Mouse (Mus musculus): Measurements from ENCODE around the gene Shkbp1. TPM values are rescaled to one million over a fixed set of nuclear protein-coding genes. Genes with fewer than 3 reads are reported as not detected.

The Shkbp1 gene
- 41.6 and 43.7 TPM in 2 replicates for polyA plus RNA-seq (2012; rRNA removed)

DNA sequence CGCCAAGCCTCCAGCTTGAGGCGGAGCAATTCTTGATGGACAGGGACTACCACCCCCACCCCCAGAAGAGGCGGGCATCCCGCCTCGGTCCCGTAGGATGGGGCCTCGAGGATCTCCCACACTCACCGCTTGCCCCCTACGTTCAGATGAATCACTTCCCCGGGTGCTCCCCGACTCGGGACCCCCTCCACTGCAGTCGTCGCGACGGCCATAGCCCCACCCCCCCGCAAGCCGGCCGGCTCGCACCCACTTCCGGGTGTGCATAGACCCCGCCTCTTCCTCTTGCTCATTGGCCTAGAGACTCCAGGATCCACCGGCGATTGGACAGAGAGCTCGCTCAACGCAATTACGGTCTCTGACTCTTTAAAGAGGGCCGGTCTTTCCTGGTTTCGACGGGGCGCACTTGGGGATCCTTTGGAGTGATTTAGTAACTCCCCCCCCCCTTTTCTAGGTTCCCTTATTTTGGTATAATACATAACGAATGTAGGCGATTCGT is at the start of gene Shkbp1:
TSS of gene Shkbp1 (minus strand) at position 275 of the 496 bp plus-strand sequence.
- no peaks in the 10 kb centered on the region for H3K27me3 ChIP-seq (ENCODE audit: control insufficient read depth, insufficient read depth, low read length)
- under 1% methylated on average over 34 of the region's 34 CpGs for WGBS
- H3K4me3 ChIP-seq (replicated peaks; ENCODE audit: insufficient read depth, low read depth, low read length) = peak within 1 kb of the TSS; percentile 88
- peak; percentile 83 to 86 for DNase-seq
- no peaks in the 10 kb centered on the region for H3K4me1 ChIP-seq (ENCODE audit: control insufficient read depth, insufficient read depth, low read length)
- TF ChIP-seq POLR2A (IDR thresholded peaks at IDR 0.05; ENCODE audit: borderline replicate concordance, insufficient read depth, low read length) = no peak
- TF ChIP-seq CTCF (IDR thresholded peaks at IDR 0.05; ENCODE audit: borderline replicate concordance, insufficient read depth, low read depth, low read length) = no peak
- no peak within 1 kb of the TSS for H3K27ac ChIP-seq (ENCODE audit: insufficient read depth, low read length)

DNA sequence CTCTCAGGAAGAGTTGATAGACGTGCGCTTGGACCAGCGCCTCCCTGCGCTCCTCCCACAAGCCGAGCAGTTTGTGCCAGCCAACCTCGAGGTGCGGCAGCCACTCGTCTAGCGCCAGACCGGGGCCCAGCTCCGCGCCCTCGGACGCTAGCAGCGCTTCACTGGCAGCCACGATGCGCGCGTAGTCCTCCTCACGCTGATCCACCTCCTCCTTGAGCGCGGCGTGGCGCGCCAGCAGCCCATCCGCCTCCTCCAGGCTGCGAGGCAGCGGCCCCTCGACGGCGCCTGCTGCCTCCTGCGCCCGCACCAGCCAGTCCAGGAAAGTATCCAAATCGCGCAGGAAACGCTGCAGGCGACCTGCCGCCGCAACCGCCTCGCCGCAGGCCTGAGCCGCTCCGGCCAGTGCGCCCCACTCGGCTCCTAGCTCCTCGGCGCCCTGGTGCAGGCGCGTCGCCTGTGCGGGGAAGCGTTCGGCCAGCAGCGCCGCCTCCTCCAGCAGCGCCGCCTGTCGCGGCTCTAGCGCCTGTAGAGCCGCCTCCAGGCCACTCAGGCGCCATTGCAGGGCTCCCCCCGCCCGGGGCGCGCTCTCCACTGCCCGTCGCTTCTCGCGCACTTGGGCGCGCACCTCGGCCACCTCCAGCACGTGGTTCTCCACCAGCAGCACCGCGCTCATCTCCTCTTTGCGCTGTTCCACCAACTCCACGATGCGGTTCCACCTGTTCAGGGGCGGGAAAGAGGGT is 48.6 kb upstream of the Shkbp1 start:
- DNase-seq = no peak
- no peaks in the 10 kb centered on the region for H3K27me3 ChIP-seq (ENCODE audit: control insufficient read depth, insufficient read depth, low read length)
- WGBS = 23% methylated on average over 81 of the region's 81 CpGs
- TF ChIP-seq CTCF (IDR thresholded peaks at IDR 0.05; ENCODE audit: borderline replicate concordance, insufficient read depth, low read depth, low read length) (no peak), POLR2A (IDR thresholded peaks at IDR 0.05; ENCODE audit: borderline replicate concordance, insufficient read depth, low read length) (no peak)
- H3K4me3 ChIP-seq (replicated peaks; ENCODE audit: insufficient read depth, low read depth, low read length) = no peak overlapping the region
- H3K27ac ChIP-seq (ENCODE audit: insufficient read depth, low read length) = no peak overlapping the region
- peaks cover 3% of the 10 kb centered on the region; the same call in 1 of the 2 replicates for H3K4me1 ChIP-seq (ENCODE audit: control insufficient read depth, insufficient read depth, low read length)

DNA sequence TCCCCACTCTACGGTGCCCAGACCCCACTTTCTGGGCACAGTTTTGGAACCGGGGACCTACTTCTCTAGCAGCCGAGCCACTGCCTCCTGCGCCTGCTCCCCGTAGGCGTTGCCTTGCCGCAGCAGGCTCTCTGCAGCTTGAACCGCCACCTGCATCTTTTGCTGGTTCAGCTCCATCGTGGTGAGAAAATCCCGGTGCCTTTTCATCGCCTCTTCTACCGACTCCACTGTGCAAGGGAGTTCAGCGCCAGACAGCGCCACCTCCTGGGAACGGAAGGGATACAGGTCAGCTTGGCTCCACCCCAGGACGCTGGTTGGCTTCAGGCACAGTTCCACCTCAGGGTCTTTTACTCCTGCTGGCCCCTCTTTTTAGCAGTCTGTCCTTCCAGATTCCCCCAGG is 46.9 kb upstream of the Shkbp1 start:
- H3K27ac ChIP-seq (ENCODE audit: insufficient read depth, low read length) = no peak overlapping the region
- H3K4me1 ChIP-seq (ENCODE audit: control insufficient read depth, insufficient read depth, low read length) = no peaks in the 10 kb centered on the region
- H3K27me3 ChIP-seq (ENCODE audit: control insufficient read depth, insufficient read depth, low read length) = no peaks in the 10 kb centered on the region
- TF ChIP-seq CTCF (IDR thresholded peaks at IDR 0.05; ENCODE audit: borderline replicate concordance, insufficient read depth, low read depth, low read length) (peak; percentile 91), POLR2A (IDR thresholded peaks at IDR 0.05; ENCODE audit: borderline replicate concordance, insufficient read depth, low read length) (no peak)
- DNase-seq = peak; percentile 83 to 88
- WGBS = 5% methylated on average over 16 of the region's 16 CpGs
- no peak overlapping the region for H3K4me3 ChIP-seq (replicated peaks; ENCODE audit: insufficient read depth, low read depth, low read length)

DNA sequence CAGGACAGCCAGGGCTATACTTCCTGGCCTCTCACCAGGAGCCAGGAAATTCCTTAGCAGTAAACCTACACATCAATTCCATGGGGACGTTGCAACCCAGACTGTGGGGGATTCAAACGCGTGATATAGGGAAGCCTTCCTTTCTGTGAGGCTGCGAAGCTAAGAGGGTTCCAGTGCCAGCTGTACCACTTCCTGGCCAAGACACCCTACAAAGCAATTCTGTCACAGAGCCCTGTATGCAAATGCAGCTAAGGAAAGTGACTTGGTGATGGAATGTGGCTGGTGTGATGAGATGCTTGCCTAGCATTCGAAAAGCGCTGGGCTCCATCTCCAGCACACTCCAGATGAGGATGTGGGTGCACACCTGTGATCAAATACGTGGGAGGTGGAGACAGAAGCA is 44.7 kb upstream of the Shkbp1 start:
- no peak for TF ChIP-seq CTCF (IDR thresholded peaks at IDR 0.05; ENCODE audit: borderline replicate concordance, insufficient read depth, low read depth, low read length)
- no peak for TF ChIP-seq POLR2A (IDR thresholded peaks at IDR 0.05; ENCODE audit: borderline replicate concordance, insufficient read depth, low read length)
- H3K4me3 ChIP-seq (replicated peaks; ENCODE audit: insufficient read depth, low read depth, low read length) = no peak overlapping the region
- peaks cover 2% of the 10 kb centered on the region; the same call in 1 of the 2 replicates for H3K4me1 ChIP-seq (ENCODE audit: control insufficient read depth, insufficient read depth, low read length)
- no peaks in the 10 kb centered on the region for H3K27me3 ChIP-seq (ENCODE audit: control insufficient read depth, insufficient read depth, low read length)
- no peak for DNase-seq
- no peak overlapping the region for H3K27ac ChIP-seq (ENCODE audit: insufficient read depth, low read length)
- 62% methylated on average over 7 of the region's 7 CpGs for WGBS

DNA sequence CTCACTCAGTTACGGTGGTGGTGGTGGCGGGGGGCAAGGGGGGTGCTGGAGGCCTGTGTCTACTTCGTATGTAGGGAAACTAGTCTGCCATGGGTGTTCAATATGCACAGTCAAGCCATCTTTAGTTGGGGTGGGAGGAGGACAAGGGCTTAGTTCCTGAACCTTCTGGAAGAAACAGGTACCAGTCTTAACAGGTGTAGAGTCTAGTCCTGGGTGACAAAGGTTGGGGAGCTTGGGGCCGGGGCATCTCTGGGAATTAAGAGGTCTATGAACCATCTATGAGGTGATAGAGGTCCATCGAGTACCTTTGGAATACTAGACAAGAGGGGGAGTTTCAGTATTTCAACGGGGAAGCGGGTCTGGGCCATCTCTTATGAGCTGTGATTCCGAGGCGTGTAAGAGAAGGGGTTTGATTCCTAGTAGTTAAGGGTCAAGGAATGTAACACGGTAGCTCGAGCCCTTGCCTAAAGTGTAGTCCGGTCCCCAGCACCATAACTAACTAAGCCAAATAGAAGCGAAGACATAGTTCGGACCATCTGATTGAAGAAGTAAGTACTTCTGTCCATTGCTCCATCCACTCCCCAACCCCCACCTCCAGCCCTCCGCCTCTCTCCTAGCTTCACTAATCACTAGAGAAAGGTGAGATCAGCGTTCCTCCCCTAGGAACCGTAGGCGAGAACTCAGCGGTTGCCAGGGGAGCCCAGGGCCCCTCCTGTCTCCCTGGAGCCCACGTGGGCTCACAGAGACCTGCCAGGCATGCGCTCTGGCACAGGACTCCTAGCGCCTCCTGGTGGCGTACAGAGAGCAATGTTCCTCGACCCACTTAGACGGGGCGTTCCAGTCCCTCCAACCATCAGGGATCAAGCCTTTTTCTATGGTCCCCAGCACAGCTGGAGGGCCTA is 41.5 kb upstream of the Shkbp1 start:
- Histone ChIP-seq H3K4me1 (ENCODE audit: control insufficient read depth, insufficient read depth, low read length) (peaks cover 6% of the 10 kb centered on the region; the same call in 1 of the 2 replicates), H3K4me3 (replicated peaks; ENCODE audit: insufficient read depth, low read depth, low read length) (peak overlapping the region; percentile 99), H3K27me3 (ENCODE audit: control insufficient read depth, insufficient read depth, low read length) (no peaks in the 10 kb centered on the region), H3K27ac (ENCODE audit: insufficient read depth, low read length) (peak overlapping the region; percentile 83)
- WGBS = 25% methylated on average over 26 of the region's 26 CpGs
- no peak for TF ChIP-seq POLR2A (IDR thresholded peaks at IDR 0.05; ENCODE audit: borderline replicate concordance, insufficient read depth, low read length)
- peak; percentile 73 for TF ChIP-seq CTCF (IDR thresholded peaks at IDR 0.05; ENCODE audit: borderline replicate concordance, insufficient read depth, low read depth, low read length)
- peak; percentile 53 to 54 for DNase-seq

DNA sequence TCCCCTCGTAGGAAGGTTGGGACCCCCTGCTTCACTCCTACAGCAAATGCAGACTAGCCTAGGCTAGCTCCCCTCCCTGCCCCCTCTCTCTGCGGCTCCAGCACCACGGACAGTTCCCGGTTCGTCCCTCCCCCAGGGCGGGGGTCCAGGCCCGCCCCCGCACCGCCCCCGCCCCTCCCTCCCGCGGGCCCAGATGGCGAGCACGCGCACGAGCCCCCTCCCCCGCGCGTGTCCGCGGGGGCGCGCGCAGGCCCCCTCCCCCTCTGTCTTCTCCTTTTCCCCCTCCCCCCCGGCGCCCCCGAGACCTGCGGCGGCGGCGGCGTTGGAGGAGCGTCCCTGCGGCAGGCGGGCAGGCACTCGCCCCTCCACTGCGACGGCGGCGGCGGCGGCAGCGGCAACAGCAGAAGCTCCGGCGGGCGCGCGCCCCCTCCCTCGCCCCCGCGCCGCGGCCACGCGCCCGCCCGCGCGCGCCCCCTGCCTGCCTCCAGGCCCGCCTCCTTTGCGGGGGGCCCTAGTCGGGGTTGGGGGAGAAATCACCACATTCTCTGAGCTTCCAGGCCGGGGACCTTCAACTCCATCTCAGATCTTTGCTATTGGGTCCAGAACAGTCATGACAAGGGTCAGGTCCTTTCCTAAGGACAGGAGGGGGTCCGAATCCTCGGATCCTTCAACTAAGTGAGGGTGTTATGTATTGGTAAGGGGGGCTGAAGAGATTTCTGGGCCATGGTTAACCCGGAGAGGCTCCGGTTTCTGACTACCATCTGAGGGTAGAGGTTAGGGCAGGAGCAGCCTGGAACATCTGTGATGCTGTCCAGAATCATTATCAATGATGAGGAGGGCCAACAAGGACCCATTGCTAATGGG is 40.6 kb upstream of the Shkbp1 start:
- Histone ChIP-seq H3K27ac (ENCODE audit: insufficient read depth, low read length) (peak overlapping the region; percentile 83), H3K4me3 (replicated peaks; ENCODE audit: insufficient read depth, low read depth, low read length) (peak overlapping the region; percentile 99), H3K27me3 (ENCODE audit: control insufficient read depth, insufficient read depth, low read length) (no peaks in the 10 kb centered on the region), H3K4me1 (ENCODE audit: control insufficient read depth, insufficient read depth, low read length) (peaks cover 6% of the 10 kb centered on the region; the same call in 1 of the 2 replicates)
- peak; percentile 73 for DNase-seq
- peak; percentile 26; the same call in 1 of the 2 replicates for TF ChIP-seq POLR2A (IDR thresholded peaks at IDR 0.05; ENCODE audit: borderline replicate concordance, insufficient read depth, low read length)
- TF ChIP-seq CTCF (IDR thresholded peaks at IDR 0.05; ENCODE audit: borderline replicate concordance, insufficient read depth, low read depth, low read length) = no peak
- 2% methylated on average over 55 of the region's 68 CpGs for WGBS

Measured in cerebellum, adult 2 months (tissue).